Mouse (Mus musculus) stomach, postnatal 0 days (tissue): Measurements from ENCODE around the gene Cacnb1.

Experiments
- CTCF ChIP-seq: IDR thresholded peaks from 2 replicates; pipeline ENCODE4 v1.5.1; 2016; ENCODE audit warnings: antibody characterized with exemption, low read depth, mild to moderate bottlenecking, moderate library complexity
- EP300 ChIP-seq: optimal IDR thresholded peaks from 2 replicates; pipeline ENCODE3; 2016; ENCODE audit warnings: antibody characterized with exemption

- TF ChIP-seq CTCF (no peak), EP300 (no peak)
These were observed 15.0 kb upstream of the Cacnb1 start for GRCm38 (mm10) chr11:98037871-98038270.
